ENCODE assay signal across 9 mouse cellular contexts in genomic region chr5:134865158-134865557, GRCm38 (mm10). TPM values are rescaled to one million over a fixed set of nuclear protein-coding genes. Genes with fewer than 3 reads are reported as not detected.
DNase-seq lines count a peak whose midpoint lies in the region; ATAC-seq and TF ChIP-seq lines count a peak whose summit lies in the region.
"Had no signal": no experiment of that assay in that cellular context is flagged by ENCODE, and none has a peak within 500 bp of the region (broad histone marks: within the 10 kb centered on the region; RNA-seq: fewer than 3 reads in every experiment).

No protein-coding gene starts in this region.

- peak; percentile 18; the same call in 1 of the 2 replicates for TF ChIP-seq CTCF in forebrain, postnatal 0 days (IDR thresholded peaks at IDR 0.05; ENCODE audit: low read depth)
- TF ChIP-seq CTCF in testis, adult 2 months (IDR thresholded peaks at IDR 0.05; ENCODE audit: control insufficient read depth, insufficient read depth, insufficient replicate concordance, low read depth, low read length), result no peak

- no peak overlapping the region for H3K9ac ChIP-seq in forebrain, postnatal 0 days
- no peak overlapping the region for H3K9ac ChIP-seq in forebrain, embryonic 11.5 days (ENCODE audit: low read length)
- no peak overlapping the region for H3K9ac ChIP-seq in liver, embryonic 12.5 days

- H3K4me3 ChIP-seq in forebrain, postnatal 0 days (ENCODE audit: low read depth, low read length), result no peak overlapping the region
- no peak overlapping the region for H3K4me3 ChIP-seq in forebrain, embryonic 11.5 days (ENCODE audit: low read depth, low read length)
- no peak overlapping the region for H3K4me3 ChIP-seq in testis, adult 2 months (ENCODE audit: control insufficient read depth, low read depth, low read length)
- no peak overlapping the region for H3K4me3 ChIP-seq in liver, embryonic 12.5 days

- 58% methylated on average over 8 of the region's 8 CpGs for WGBS in forebrain, postnatal 0 days
- WGBS in forebrain, embryonic 11.5 days, result 66% methylated on average over 8 of the region's 8 CpGs
- WGBS in liver, embryonic 12.5 days (ENCODE audit: insufficient replicate concordance), result 54% methylated on average over 8 of the region's 8 CpGs

- no peaks in the 10 kb centered on the region for H3K36me3 ChIP-seq in forebrain, postnatal 0 days (ENCODE audit: insufficient read depth)
- no peaks in the 10 kb centered on the region for H3K36me3 ChIP-seq in forebrain, embryonic 11.5 days (ENCODE audit: control insufficient read depth, insufficient read depth, low read length)
- H3K36me3 ChIP-seq in testis, adult 2 months (ENCODE audit: control insufficient read depth, insufficient read depth, low read length), result no peaks in the 10 kb centered on the region
- H3K36me3 ChIP-seq in liver, embryonic 12.5 days, result no peaks in the 10 kb centered on the region

- no peak for ATAC-seq in forebrain, postnatal 0 days
- ATAC-seq in forebrain, embryonic 11.5 days (replicated peaks; ENCODE audit: low FRiP score), result no peak
- no peak for ATAC-seq in liver, embryonic 12.5 days

- no peaks in the 10 kb centered on the region for H3K4me1 ChIP-seq in forebrain, postnatal 0 days (ENCODE audit: insufficient read depth)
- no peaks in the 10 kb centered on the region for H3K4me1 ChIP-seq in forebrain, embryonic 11.5 days (replicated peaks; ENCODE audit: control insufficient read depth, insufficient read depth, low read length)
- H3K4me1 ChIP-seq in testis, adult 2 months (ENCODE audit: control insufficient read depth, insufficient read depth, low read length), result no peaks in the 10 kb centered on the region
- no peaks in the 10 kb centered on the region for H3K4me1 ChIP-seq in liver, embryonic 12.5 days

- no peaks in the 10 kb centered on the region for H3K27me3 ChIP-seq in forebrain, postnatal 0 days (ENCODE audit: insufficient read depth, low read length)
- H3K27me3 ChIP-seq in forebrain, embryonic 11.5 days (ENCODE audit: control insufficient read depth, insufficient read depth, low read length), result no peaks in the 10 kb centered on the region
- H3K27me3 ChIP-seq in testis, adult 2 months (ENCODE audit: control insufficient read depth, insufficient read depth, low read length), result no peaks in the 10 kb centered on the region
- H3K27me3 ChIP-seq in liver, embryonic 12.5 days (replicated peaks), result peaks cover 10% of the 10 kb centered on the region; the same call in 1 of the 2 replicates

- H3K9me3 ChIP-seq in forebrain, postnatal 0 days (ENCODE audit: low read length), result no peaks in the 10 kb centered on the region
- no peaks in the 10 kb centered on the region for H3K9me3 ChIP-seq in forebrain, embryonic 11.5 days (ENCODE audit: control insufficient read depth, low read length)
- H3K9me3 ChIP-seq in liver, embryonic 12.5 days (replicated peaks), result no peaks in the 10 kb centered on the region

- no peak overlapping the region for H3K4me2 ChIP-seq in forebrain, postnatal 0 days (ENCODE audit: low read depth)
- no peak overlapping the region for H3K4me2 ChIP-seq in forebrain, embryonic 11.5 days (ENCODE audit: low read depth, low read length, severe bottlenecking)
- no peak overlapping the region for H3K4me2 ChIP-seq in liver, embryonic 12.5 days

- no peak overlapping the region for H3K27ac ChIP-seq in forebrain, postnatal 0 days (ENCODE audit: low read depth, low read length)
- H3K27ac ChIP-seq in forebrain, embryonic 11.5 days (ENCODE audit: low read depth, low read length), result no peak overlapping the region
- peak overlapping the region; percentile 52; the same call in 1 of the 2 replicates for H3K27ac ChIP-seq in testis, adult 2 months (ENCODE audit: control insufficient read depth, insufficient read depth, low read depth, low read length)
- H3K27ac ChIP-seq in liver, embryonic 12.5 days, result no peak overlapping the region

- TF ChIP-seq POLR2A in testis, adult 2 months (IDR thresholded peaks at IDR 0.05; ENCODE audit: control insufficient read depth, low read depth, low read length), result no peak

- DNase-seq in forebrain, postnatal 0 days, result peak; percentile 10
- no peak for DNase-seq in forebrain, embryonic 11.5 days (ENCODE audit: low spot score)
- peak; percentile 53 for DNase-seq in urinary bladder, postnatal 14 days (ENCODE audit: low spot score)
- DNase-seq in urinary bladder, adult 18-20 months (ENCODE audit: low spot score in 2 of 2), result no peak
- peak; percentile 90 for DNase-seq in heart, postnatal 4 days
- no peak for DNase-seq in liver

RNA-seq across cellular contexts. Expression of gene Tmem270, which starts 41.4 kb away (rescaled TPM):
- not detected in 2 replicates for total RNA-seq in forebrain, postnatal 0 days (2014; rRNA removed)
- not detected in 2 replicates for polyA plus RNA-seq in forebrain, postnatal 0 days (2015; fragmentation: Nextera tagmentation; extraction: Ambion mirVana)
- not detected in 2 replicates for polyA plus RNA-seq in forebrain, embryonic 11.5 days (2014; fragmentation: Nextera tagmentation; extraction: Ambion mirVana)
- not detected for total RNA-seq in heart, postnatal 4 days (2021)
- 293 and 298 TPM in 2 replicates for polyA plus RNA-seq in testis, adult 2 months (2012; rRNA removed)
- polyA plus RNA-seq in liver, embryonic 12.5 days (2016; fragmentation: Nextera tagmentation; extraction: Ambion mirVana), result not detected in 2 replicates
- total RNA-seq: left cerebral cortex, postnatal 10 days had no signal

RNA-seq across cellular contexts. Expression of gene Cldn13, which starts 50.2 kb away (rescaled TPM):
- total RNA-seq in forebrain, postnatal 0 days (2014; rRNA removed), result not detected in 2 replicates
- not detected in 2 replicates for polyA plus RNA-seq in forebrain, postnatal 0 days (2015; fragmentation: Nextera tagmentation; extraction: Ambion mirVana)
- 3.6 and 3.8 TPM in 2 replicates for polyA plus RNA-seq in forebrain, embryonic 11.5 days (2014; fragmentation: Nextera tagmentation; extraction: Ambion mirVana)
- total RNA-seq in heart, postnatal 4 days (2021), result not detected
- polyA plus RNA-seq in testis, adult 2 months (2012; rRNA removed), result 11.2 and 12.2 TPM in 2 replicates
- polyA plus RNA-seq in liver, embryonic 12.5 days (2016; fragmentation: Nextera tagmentation; extraction: Ambion mirVana), result 208 TPM in 2 replicates
- total RNA-seq: left cerebral cortex, postnatal 10 days had no signal

Comparison
In these comparisons a context has a peak if more than half of its experiments do, and no peak if none do; other contexts are left out.
1. DNase-seq: peak in forebrain, postnatal 0 days (single experiment), urinary bladder, postnatal 14 days (single experiment) and heart, postnatal 4 days (single experiment); none in forebrain, embryonic 11.5 days (single experiment), urinary bladder, adult 18-20 months (0 of 2) and liver (single experiment).
2. RNA of gene Tmem270, which starts 41.4 kb away (polyA plus RNA-seq): 293 to 298 TPM in testis, adult 2 months; not detected in forebrain, postnatal 0 days, not detected in forebrain, embryonic 11.5 days and not detected in liver, embryonic 12.5 days; every median in the first group is over 100 times any median in the second.
3. RNA of gene Cldn13, which starts 50.2 kb away (polyA plus RNA-seq): 208 TPM in liver, embryonic 12.5 days; 11.2 to 12.2 TPM in testis, adult 2 months, 3.6 to 3.8 TPM in forebrain, embryonic 11.5 days and not detected in forebrain, postnatal 0 days; every median in the first group is over 10 times any median in the second.